Mouse (Mus musculus): Measurements from ENCODE around the gene Mrps6.

Gene Mrps6

DNA sequence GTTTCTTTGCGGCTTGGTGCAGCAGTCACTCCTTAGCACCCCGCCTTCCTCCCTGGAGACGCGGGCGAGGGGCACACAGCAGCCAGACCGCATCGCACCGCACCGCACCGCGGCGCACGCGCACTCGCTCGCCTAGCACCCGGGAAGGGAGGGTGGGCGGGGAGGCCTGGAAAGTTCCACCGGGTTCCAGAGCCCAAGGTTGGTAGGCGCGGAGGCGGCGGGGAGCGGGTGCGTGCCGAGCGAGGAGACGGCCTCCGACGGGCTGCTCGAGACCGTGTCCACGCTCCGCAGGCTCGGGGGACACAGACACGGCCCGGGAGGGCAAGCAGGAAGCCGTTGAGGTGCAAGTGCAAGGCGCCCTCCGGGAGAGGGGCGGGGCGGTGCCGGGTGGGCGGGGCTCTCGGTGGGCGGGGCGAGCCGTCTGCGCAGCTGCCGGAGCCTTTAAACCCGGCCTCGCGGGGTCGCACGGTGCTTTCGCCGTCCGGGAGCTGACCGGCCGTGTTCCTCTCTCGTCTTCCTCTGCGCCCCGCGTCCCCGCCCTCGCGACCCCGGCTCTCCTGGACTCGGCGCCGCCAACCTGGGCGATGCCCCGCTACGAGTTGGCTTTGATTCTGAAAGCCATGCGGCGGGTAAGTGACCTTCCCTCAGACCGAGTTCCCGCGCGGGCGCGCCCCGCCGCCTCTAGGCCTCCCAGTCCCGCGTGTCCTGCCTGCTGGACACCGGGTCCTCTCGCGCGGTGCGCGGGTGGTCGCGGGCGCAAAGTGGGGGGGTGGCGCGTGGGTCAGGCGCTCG is at the start of gene Mrps6, which contains the start of the genes Gm49711 and Slc5a3:
Gene Mrps6, plus strand, starts transcription at position 419 of the 792 bp plus-strand sequence.
Gene Gm49711, plus strand, starts transcription at position 465 of the 792 bp plus-strand sequence.
Gene Slc5a3, plus strand, starts transcription at position 471 of the 792 bp plus-strand sequence.
- peak; percentile 78 to 80 for DNase-seq

GRCm38 (mm10) chr16:92009586-92009985 is 48.5 kb upstream of the Mrps6 start:
- DNase-seq: no peak

DNA sequence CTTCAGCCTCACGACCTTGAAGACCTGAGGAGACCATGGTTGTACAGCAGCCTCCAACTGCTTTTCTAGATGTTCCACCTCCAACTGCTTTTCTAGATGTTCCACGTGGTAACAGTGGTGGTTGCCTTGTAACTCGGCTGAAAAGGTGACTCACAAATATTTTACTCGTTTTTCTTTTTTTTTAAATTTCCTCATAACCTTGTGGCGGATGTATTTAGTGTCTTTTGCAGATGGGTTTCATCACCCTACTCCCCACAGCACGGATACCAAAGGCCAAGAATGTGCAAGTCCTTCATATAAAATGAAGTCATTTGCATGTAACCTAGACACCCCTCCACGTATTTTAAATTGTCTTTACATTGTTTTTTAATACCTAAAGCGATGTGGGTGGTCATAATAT is 41.3 kb upstream of the Mrps6 start:
- DNase-seq: no peak

- DNase-seq: peak; percentile 47 to 57
Measured at GRCm38 (mm10) chr16:92019141-92020118, 38.6 kb upstream of the Mrps6 start.

- DNase-seq: no peak
Measured at GRCm38 (mm10) chr16:92021656-92022400, 36.2 kb upstream of the Mrps6 start.

DNA sequence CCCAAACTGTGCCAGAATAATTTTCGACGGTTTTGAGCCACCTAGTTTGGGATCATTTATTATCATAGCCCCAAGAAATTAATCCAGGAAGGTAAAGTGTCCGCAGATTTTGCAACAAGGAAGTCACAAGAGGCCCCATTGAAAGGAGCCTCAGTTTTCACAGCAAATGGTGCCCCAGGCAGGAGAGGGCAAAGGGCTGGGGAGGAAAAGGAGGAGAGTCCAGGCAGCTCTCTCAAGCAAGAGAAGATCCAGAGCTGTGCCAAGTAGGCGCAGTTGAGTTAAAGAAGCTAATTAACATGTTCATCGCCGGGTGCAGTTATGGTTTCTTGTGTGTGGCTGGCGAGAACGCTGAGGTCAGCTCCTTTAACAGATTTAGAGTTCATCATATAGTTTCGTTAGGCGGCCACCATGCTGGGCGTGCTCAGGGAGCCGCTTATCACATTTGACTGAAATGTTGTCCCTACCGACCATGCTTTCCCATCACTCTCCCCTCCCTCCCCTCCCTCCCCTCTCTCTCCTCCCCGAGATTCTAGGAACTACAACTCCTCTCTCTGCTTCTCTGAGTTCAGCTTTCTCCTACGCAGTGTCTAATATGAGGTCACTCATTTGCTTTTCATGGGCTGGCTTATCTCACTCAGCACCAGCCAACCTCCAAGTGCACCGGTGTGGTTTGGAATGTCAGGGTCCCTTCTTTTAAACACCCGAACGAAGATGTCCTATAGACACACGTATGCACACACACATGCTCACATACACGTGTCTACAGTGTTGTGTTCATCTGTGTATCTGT is 35.4 kb upstream of the Mrps6 start:
- DNase-seq: no peak

GRCm38 (mm10) chr16:92033286-92033685 is 24.8 kb upstream of the Mrps6 start:
- no peak for DNase-seq

DNA sequence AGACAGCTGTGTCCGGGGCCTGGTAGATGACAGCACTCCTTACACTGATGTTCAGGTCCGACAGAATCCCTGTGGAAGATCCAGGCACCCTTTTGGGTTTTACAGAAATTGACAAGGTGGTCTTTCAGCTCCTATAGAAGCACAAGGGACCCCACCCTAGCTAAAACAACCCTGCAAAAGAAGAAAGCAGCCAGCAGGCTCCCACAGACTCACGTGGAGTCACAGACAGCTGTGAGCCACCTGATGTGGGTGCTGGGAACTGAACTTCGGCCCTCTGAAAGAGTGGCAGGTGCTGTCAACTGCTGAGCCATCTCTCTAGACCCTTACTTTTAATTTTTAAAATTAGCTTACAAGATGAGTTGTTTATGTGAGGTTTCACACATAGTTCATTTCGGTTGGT is 23.4 kb upstream of the Mrps6 start:
- no peak for DNase-seq

DNA sequence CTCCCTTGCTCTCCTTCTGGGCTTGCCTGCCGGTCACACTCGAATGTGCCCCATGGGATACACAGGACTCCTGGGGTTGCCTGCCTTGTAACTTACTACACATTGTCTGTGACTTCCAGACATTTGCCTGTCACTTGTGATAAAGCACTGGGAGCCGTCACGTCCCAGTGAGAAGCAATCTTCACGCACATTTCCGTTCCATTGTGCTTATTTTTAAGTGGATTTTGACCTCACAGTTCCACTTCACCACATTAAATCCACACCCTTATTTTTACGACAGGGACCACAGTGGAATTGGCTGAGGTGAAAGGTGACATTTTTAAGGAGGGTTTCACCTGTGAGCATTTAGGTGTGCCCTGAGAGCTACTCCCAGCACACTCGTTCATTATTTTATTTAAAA is 21.4 kb upstream of the Mrps6 start:
- no peak for DNase-seq

DNA sequence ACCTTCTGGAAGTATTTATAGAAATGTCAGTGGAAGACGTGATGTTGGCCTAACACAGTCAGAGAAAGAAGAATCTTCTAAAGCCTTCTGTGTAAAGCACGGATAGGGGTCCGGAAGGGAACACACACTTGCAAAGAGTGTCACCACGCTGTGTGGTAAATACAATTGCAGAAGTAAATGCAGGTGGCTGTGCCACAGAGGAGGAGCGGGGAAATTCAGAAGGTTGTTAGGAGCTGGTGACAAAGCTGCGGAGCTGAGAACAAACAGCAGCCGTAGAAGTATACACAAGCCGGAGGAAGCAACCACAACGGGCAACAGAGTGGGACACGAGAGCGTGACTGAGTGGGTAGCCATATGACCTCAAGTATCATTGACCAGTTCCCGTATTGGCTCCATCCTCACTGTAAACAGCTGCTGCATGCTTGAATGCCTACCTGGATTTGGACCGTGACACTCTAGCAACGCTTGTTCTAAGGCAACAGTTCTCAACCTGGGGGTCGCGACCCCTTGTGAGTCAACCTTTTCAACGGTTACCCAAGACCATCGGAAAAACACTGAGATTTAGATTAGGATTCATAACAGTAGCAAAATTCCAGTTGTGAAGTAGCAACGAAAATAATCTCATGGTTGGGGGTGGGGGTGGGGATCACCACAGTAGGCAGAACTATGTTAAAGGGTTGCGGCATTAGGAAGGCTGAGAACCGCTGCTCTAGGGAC is 20.0 kb upstream of the Mrps6 start:
- DNase-seq: peak; percentile 32 to 61

GRCm38 (mm10) chr16:92039421-92039820 is 18.6 kb upstream of the Mrps6 start:
- no peak for DNase-seq

GRCm38 (mm10) chr16:92039966-92040365 is 18.1 kb upstream of the Mrps6 start:
- no peak for DNase-seq

GRCm38 (mm10) chr16:92051777-92052310 is 6.2 kb upstream of the Mrps6 start:
- no peak for DNase-seq

GRCm38 (mm10) chr16:92052569-92052968 is 5.5 kb upstream of the Mrps6 start:
- no peak for DNase-seq

- DNase-seq: no peak
Measured at GRCm38 (mm10) chr16:92056711-92057110, 1.4 kb upstream of the Mrps6 start.

DNA sequence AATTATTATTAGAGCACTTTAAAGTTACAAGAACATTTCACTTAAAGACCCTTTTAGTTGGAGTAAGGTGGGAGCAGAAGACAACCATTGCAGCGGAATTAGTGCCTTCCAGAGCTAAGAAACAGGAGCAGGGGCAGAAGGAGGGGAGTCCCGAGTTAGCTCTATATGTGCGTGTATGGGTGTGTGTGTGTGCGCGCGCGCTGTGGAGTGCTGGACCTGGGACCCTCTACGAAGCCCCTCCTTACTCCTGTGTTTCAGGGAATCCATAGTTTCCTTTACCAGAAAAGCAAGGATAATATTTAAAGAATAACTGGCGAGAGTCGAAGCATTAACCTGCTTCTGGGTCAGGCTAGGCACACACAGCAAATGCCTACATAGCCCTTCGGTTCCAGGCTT is 616 bp upstream of the Mrps6 start:
- DNase-seq: no peak

DNA sequence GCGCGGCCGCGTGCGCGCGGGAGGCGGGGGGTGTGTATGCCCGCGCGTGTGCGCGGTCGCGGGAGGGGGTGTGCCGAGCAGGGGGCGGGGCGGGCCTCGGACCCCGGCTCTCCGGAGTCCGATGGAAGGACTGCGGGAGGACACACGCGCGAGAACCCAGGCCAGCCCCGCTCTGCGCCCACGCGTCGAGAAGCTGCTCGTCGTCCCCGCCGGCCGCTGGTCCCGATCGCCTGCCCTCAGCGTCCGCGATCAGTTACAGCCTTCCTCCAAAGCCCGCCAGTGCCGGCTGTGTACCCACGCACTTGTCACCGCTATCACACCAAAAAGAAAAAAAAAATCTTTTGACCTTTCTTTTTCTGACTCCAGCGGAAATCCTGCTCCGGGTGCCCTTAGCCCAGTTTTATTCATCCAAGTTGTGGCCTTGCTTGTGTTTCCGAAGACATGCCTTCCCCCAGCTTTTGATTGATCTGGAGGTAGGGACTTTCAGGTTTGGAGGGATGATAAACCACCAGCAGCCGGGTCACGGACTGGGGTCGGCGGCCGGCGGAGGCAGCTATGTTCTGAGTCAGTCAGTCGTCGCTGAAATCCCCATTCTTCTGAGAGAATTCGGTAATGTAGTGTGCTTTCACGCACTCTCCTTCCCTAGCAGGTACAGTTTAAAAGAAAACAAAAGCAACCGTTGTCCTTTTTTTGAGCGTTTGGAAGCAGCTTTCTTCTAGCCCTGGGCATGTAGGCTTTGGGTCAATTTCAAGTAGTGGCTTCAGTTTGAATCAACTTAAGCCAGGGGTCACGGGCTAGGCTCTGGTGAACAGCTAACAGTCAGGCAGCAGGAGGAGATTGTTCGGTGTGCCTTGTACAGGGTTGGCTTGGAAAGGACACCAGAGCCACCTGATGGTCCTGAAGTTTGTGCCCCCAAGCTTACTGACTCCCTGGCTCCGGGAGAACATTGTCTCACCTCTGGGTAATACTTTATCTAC is 862 bp downstream of the Mrps6 start:
- peak in 1 of 2 experiments; percentile 26 for DNase-seq

DNA sequence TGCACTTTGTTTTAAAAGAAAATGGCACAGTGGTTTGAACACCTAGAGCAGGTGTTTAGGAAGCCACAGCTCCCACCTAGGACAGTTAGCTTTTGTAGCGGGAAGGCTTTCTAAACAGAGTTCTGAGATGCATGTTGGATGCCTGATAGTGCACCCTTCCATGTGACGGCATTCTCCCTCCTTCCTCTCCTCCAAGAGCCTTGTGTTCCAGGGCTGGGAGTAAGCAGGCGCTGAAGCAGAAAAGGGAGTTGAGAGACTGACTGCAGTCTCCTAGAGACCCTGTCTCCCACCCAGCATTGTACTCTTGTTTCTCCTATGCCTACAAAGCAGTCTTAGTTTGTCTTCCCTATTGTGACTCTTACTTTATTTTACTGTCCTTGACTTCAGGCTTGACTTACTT is 2.1 kb downstream of the Mrps6 start:
- DNase-seq: no peak

DNA sequence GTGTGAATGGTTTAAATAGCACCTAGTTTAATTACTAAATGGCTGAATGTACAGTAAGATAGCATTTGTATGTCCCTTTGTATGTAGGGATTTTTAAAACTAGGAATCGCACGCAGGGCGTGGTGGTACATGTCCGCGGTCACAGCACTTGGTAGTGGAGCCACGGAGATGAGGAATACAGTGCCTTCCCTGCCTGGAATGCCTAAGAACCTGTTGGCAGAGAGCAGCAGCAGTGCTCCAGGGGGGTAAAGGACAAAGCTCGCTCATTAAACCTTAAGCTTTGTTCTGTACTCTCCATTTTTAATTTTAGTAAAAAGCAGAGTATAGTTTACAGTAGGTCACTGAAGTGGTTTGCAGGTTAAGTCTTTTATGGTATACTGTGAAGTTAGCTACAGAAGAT is 3.5 kb downstream of the Mrps6 start:
- no peak for DNase-seq

DNA sequence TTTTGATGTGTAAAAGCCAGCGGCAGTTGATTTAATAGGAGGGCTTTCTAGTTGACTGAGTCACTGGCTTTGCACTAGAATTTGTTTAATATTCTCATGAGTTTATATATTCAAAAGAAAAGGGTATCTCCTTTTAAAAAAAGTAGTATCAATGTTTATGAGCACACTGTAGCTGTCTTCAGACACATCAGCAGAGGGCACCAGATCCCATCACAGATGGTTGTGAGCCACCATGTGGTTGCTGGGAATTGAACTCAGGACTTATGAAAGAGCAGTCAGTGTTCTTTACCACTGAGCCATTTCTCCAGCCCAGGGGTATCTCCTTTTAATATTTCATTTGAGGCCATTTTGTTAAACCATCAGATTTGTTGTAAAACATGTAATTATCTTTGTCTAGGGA is 4.8 kb downstream of the Mrps6 start:
- DNase-seq: no peak

Measured in thymus, adult 18-20 months (tissue).